Mouse (Mus musculus) forebrain, embryonic 14.5 days (tissue): Measurements from ENCODE around the gene Gm38393. TPM values are rescaled to one million over a fixed set of nuclear protein-coding genes. Genes with fewer than 3 reads are reported as not detected.

Experiments
- polyA plus RNA-seq: library from polyadenylated mRNA; unstranded; fragments of >200 nt; fragmentation: Nextera tagmentation; extraction: Ambion mirVana; gene quantifications from 2 replicates; pipeline ENCODE4 v1.2.1, GENCODE M21; 2014

Gm38393 gene
- polyA plus RNA-seq, 1 experiment from 2014 or later, result 1.9 TPM

Other genes with a start within 250 kb of the Gm38393 start
- 348 and 424 TPM in 2 replicates for gene Snurf, start within 50 bp of the Gm38393 start, polyA plus RNA-seq
- gene Snrpn, start 135.2 kb upstream of the Gm38393 start, polyA plus RNA-seq, result 481 and 569 TPM in 2 replicates